Mouse (Mus musculus) mesoderm, embryonic 11.5 days (tissue): ENCODE results near the gene Hadha.

Source experiments
- DNase-seq: peaks from one replicate; pipeline ENCODE4 v3.0.0-alpha.2; 2012; ENCODE audit warnings: low read depth, low spot score

Hadha gene

DNA sequence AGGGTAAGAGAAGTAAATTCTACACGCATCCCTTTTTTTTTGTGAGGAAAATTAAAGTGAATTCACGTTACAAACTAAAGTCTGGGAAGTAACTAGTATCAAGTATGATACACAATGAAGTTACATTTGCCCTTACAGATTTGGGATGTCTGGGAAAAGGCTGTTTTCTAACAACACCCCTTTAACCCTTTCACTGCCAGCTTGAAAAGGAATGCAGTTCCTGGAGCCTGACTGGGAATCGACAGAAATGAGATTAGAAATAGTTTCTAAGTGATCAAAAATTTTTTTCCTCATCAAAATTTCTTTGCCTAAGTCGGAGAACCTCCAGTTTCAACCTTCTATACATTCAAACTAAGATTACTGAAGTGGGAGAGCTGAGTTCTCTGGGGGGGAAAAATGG, 949 bp downstream of the Hadha start:
- peak; percentile 47 for DNase-seq

DNA sequence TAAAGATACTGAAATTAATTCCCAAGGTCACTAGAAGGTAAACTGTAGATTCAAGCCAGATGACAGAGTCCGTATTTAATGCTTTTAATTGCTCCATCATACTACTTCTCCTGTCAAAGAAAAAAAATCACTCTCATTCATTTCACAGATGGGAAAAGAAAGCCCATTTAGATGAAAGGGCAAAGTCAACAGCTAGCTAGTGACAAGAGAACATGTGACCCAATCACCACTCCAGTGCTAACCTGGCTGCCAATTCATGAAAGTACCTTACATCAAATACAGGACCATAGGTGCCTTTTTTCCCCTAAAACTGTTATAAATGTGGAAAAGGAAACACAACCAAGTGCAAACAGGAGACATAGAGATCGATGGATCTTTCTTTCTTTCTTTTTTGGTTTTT, 1.7 kb downstream of the Hadha start:
- no peak for DNase-seq

DNA sequence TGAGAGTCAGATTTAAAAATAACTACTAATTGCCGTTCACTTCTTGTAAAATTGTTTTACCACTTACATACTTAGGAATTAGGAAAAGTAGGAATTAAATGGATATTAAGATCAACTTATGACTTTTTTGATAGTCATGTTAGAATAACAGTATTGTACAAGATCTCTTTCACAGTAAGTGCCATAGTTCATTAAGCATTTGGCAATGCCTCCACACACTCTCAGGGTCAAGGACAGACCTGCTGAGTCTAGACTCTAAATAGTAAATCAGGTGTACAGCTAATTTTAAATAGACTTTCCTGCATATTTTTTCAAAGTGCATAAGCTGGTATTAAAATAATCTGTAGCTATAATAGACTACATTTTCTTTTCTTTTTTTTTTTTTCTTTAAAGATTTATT, 2.5 kb downstream of the Hadha start:
- DNase-seq: no peak

DNA sequence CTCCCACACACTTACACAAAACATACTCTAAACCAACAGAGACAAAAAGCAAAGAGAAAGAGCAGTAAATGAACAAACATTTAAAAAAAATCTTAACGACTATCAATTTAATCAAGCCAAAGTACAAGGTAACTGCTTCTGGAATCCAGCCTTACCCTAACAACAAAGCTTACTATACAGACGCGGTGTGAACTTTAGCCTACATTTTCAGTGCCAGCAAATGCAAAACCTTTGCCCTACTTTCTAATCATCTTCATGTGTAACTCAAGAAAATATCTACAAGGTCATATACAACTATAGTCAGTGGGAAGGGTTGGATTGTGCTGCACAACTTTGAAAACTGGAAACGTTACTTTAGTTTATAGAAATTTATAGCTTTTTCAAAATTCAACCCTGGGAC, 3.0 kb downstream of the Hadha start:
- no peak for DNase-seq

DNA sequence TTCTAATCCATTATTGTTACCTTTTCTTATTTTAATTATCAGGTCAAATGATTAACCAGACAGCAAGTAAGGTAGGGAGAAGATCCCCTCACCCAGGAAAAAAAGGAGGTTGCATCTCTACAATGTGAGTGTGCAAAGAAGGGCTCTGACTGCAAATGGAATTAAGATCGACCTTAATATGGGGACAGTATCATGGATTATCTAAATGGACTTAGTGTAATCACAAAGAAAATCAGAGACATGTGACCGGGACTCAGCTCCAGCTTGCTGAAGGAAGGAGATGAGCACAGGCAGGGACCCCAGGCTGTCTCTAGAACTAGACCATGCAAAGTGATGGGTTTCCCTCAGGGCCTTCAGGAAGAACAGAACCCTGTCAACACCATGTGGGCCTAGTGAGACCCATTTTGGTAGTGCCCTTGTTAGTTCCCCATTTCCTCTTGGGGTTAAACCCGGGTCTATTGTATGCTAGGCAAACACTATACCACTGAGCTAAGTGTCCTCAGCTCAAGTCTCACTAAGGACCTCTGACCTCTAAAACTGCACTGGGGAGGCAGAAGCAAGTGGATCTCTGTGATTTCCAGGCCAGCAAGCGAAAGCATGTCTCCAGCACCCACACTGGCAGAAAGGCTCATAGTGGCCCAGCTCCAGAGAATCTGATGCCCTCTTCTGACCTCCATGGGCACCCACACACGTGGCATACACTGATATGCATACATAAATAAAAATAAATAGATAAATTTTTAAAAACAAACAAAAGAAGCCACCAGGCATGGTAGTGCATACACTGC, 6.6 kb downstream of the Hadha start:
- DNase-seq: no peak

DNA sequence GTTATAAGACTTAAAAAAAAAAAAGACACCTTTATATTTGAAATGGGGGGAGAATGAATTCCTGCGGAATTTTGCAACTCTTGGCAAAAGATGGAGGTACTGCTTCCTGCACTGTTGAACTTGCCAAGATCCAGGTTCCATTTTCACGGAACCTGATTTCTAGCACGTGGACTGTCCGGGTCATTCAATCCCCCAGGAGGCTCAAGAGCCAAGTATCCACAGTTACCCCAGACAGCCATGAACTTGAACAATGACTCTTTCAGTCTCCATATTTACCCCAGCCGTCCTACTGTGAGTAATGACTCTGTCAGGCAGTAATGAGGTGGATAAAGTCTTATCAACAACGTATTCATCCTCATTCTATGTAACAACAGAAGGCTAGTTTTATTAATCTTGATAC, 8.4 kb downstream of the Hadha start:
- DNase-seq: no peak

DNA sequence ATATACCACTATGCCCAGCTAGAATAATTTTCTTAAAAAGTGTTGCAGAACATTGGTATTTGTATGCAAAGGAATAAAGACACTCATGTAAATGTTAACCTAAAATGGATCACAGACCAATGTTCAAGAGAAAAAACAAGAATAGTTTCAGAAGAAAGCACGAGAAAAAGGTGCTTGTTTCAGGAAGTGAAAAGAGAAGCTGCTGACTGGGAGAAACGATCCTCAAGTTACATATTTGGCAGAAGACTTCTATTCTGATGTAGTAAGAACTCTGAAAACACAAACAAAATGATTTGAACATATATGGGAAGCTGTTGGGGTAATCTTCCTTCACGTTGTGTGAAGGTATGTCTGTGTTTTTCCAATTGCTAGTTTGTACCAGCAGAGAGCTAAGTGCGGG, 16.8 kb downstream of the Hadha start:
- no peak for DNase-seq

DNA sequence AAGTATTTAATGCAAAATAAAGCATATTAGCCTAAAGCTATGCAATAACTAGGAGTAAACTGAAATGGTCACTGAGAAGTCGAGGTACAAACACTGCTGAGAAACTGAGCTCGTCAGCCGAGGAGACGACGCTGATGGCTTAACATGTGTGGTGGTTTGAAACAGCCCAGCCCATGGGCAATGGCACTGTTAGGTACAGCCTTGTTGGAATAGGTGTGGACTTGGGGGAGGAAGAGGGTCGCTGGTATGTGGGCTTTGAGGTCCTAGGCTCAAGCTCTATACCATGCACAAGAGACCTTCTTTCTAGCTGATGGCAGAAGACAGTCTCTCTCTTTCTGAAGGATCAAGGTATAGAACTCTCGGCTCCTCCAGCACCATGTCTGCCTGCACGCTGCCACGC, 17.7 kb downstream of the Hadha start:
- no peak for DNase-seq

DNA sequence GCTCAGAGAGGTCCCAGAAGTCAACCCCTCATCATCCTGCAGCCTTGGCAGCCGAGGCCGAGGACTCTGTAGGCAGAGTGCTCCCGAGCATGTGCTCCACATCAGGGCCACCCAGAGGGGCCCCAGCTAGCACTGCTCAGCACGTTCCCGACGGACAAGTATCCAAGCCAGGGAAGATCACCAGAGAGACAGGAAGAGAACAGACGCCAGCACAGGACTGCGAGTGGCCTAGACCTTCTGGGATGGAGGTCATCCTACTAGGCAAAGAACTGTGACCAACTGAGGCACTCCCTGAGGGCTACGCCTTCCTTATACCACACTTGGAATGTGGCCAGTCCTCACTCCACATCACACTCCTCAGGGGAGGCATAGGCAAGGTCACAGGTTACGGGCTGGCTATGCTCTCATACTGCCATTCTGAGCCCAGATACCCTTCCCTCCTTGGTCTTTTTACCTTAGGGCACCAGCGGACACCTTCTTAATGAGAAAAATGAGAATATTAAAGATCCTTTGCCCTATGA, 19.2 kb downstream of the Hadha start:
- DNase-seq: no peak

DNA sequence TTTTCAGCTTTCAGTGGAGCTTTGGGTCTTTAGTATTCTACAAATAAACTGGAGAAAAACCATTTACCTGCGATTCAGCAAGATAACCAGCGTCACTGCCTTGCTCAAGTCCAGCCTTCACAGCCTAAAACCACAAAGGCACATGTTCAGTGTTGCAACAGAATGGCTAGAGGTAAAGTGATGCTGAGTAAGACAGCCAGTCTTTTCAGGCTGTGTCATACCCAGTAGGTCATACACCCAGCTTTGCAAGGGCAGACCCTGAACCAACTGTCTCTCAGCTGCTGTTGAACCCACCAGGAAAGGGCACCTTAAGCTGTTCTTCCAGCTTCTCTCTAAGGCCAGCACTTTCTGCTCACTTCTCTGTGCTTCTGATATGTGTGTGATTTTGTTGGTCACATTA, 22.8 kb downstream of the Hadha start:
- no peak for DNase-seq

DNA sequence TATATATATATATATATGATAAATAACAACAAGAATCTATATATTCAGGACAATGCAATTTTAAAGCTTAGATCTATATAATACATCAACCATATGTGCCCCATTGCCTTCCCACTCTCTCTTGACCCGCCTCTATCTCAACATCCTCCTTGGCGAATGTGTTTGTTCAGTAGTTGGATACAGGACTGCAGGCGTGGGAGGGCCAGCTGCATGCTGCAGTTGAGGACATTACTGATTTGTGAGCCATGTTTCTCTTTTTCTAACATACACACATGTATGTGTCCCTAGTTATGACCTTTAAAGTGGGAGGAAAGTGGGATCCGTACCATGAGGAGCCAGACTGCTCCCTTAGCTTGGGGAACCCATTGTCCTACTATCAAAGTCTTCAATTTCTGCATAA, 23.7 kb downstream of the Hadha start:
- DNase-seq: no peak

DNA sequence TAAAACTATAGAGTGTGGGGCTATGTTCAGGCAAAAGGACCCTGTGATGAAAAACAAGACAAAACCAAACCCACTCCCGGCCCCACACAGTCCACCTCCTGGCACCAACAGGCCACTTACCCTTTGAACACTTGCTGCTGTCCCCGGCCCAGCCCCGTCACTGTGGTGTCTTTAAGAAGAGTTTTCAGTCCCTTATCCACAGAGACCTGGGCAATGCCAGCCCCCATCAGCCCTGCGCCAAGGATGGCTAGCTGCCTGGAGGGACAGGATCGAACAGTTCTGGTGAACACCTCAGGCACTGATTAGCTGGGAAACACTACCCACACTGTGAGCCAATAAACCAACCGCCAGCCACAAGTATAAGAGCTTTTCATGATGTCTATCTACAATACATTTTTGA, 26.3 kb downstream of the Hadha start:
- DNase-seq: no peak

DNA sequence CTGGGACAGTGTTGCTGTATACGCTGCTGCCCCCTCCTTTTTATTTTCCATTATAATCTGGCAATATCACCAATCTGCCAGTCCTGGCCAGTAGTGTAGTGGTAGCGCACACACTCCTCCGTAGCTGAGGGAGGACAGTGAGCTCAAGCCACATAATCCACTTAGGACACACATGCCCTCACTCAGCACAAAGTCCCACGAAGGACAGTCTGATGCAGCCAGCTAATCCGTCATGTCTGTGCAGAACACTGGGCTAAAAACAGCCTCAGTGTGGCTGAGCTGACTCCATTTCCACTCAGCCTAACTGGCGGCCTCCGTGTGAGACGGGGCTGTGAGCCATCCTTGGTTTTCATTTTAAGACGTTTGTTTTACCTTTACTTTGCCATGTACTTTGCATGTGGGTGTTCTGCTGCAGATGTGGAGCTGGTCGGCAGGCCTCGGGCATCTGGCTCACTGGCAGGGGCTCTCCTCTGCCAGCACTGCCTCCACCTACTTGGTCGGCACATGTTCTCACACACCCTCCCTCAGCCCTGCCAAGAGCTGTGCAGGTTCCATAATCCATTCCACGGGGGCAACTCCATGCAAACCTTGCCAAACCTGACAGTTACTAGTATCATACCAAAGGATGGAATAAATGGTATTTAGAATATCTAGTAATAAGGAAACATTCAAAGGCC, 26.9 kb downstream of the Hadha start:
- DNase-seq: no peak

DNA sequence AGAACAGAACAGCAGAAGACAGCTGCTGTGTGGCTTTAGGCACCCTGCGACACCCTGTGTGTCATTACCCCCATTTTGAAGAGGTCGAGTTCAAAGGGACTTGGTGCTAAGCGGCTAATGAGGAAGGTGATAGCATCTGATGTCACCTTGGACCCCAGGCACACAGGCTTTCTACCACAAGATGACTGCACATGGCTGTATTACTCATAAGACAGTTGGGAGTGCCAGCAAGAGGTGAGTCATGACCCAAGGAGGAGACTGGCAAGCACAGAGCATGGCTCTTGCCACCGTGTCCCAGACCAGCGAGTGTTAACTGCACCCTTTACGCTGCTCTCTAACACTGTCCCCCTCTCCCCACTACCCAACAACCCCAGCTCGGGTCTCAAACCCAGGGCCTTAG, 28.2 kb downstream of the Hadha start:
- no peak for DNase-seq

DNA sequence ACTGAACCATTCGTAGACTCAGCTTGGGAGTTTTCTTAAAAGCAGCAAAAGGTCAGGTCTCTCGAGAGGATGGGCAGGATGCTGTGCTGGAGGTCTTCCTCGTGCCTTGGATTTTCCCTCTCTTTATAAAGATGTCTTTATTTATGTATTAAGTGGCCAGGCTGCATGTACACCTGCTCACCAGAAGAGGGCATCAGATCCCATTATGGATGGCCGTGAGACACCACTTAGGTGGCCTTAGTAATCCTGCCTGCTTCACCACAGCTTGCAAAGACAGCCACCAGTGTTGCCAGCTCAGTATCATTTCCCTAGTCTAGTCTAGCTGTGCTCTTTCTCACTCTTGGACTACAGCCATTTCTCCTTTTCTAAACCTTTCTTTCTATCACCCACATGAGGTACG, 29.4 kb downstream of the Hadha start:
- DNase-seq: peak; percentile 71

DNA sequence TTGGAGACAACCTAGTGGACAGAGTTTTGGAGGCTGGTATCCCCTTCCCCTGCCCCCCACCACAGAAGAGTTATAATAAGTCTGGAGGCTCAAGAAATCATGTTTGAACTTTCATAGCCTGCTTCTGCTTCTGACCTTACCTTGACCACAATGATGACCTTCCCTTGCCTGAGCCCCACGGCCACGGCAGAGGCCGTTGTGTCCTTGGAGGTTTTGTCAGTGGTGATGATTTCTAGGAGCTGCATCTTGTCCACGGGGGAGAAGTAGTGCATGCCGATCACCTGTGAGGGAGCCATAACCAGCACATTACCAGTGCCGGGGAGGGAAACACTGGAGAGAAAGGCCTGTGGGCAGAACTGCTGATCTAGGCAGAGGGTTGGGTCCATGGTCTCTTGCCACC, 32.5 kb downstream of the Hadha start:
- no peak for DNase-seq

DNA sequence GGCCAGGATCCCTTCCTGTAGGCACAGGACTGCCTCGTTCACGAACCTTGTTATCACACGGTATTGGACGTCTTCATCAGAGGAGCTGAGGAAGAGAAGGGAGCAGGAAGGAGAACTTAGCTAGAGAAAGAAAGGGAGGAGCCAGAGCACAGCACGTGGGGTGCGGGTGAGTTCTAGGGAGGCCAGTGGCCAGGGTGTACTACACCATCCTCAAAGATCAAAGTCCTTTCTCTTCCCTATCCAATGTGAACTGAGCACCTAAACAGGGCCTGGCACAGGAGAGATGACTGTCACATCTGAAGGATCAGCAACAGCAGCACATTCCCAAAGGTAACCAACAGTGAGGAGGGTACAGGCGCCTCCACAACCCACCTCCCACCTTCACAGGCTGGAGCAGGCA, 34.9 kb downstream of the Hadha start:
- DNase-seq: no peak

DNA sequence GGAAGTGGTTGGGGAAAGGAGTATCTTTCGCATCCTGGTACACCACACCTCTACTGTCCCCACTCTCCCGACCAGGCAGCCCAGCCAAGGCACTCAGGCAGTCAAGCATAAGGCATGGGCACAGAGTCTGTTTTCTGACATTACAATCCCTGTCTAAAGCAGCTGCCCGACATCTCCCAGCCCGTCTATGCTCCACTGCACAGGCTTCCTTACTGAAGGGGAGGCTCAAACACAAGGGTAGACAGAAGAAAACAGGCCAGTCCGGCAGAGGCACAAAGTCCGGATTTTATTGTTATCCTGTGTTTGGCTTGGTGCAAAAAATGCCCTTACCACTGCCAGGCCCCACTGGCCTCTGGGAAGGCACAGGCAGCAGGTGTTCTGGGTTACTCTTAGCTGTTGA, 35.8 kb downstream of the Hadha start:
- no peak for DNase-seq

DNA sequence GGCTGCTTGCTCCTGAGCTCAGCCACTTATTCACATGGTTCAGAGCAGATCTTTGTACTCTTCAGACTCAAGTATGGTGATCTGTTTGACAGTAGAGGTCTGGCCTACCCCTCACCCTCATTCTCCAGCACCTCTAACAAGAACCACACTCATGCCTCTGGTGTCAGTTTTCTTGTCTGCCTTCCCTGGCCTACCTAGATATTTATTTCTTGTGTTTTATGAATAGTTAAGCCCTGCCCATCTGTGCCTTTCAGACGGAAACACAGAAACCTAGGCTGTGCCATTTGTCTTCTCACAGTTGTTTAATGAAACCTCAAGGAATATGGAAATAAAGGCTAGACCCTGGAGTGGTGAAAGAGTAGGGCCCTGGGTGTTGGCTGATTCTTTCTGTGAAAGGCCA, 36.9 kb downstream of the Hadha start:
- DNase-seq: no peak

DNA sequence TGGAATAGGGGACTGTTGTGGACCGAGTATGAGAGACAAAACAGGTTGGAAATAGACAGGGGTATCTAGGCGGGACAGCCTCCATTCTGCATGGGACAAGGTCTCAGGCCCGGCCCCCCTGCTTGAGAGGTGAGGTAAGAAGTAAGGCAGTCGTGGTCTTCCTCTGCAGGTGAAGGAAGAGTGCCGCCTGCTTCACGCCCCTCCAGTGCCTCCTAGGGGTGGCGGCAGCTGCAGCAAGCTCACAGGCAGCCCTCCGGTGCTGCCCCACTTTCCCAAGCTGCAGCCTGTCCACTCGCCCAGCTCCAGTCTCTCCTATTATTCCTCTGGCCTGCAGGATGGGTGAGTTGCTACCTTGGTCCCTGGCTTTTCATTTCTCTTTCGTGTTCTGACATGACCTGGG, 39.2 kb downstream of the Hadha start:
- no peak for DNase-seq

DNA sequence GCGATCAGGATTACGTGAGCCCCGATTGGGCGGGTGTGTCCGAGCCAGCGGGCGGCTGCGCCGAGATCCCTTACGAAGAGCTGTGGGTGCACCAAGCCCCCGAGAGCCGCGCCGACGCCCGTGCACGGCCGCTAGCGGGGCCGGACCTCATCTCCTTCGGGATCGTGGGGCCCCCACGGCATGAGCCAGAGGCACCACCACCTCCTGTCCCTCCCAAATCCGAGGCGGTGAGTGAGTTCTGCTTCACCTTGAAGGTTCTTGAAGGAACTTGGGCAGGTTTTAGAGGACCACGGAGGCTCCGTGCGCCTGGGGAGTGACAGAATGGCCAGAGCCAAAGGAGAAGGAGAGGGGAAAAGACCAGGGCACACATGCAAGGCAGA, 40.2 kb downstream of the Hadha start:
- no peak for DNase-seq

DNA sequence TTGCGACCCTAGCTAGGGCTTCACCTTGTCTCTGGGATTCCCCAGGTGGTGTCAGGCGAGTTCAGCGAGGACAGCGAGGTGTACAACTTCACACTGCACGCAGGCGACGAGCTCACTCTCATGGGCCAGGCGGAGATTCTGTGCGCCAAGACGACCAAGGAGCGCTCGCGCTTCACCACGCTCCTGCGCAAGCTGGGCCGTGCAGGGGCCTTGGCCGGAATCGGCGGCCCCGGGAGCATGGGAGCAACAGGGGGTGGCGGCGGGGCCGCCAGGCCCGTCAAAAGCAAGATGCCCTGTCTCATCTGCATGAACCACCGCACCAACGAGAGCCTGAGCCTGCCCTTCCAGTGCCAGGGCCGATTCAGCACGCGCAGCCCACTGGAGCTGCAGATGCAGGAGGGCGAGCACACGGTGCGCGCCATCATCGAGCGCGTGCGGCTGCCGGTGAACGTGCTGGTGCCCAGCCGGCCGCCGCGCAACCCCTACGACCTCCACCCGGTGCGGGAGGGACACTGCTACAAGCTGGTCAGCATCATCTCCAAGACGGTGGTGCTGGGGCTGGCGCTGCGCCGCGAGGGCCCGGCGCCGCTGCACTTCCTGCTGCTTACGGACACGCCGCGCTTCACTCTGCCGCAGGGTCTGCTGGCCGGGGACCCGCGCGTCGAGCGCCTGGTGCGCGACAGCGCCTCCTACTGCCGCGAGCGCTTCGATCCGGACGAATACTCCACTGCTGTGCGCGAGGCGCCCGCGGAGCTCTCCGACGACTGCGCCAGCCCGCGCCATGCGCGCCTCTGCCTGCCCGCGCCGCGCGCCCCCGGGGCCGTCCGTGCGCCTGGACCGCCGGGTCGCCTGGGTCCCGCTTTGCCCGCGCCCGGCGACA, 40.8 kb downstream of the Hadha start:
- peak; percentile 92 for DNase-seq
